Mouse (Mus musculus): ENCODE measurements around the gene Gm5478.
"Not testable (repeated sequence)": the region's sequence is repeated elsewhere in the genome, so short reads cannot be mapped to it uniquely, and the experiment has no call there.

Gene Gm5478

GRCm38 (mm10) chr15:101647280-101647679 is at the start of gene Gm5478:
TSS of gene Gm5478 (minus strand) at chr15:101647380.
- DNase-seq (ENCODE audit: low spot score), result no peak

GRCm38 (mm10) chr15:101694207-101694606 is 47.0 kb upstream of the Gm5478 start, which contains the start of gene Krt6a:
TSS of gene Krt6a (minus strand) at chr15:101694307.
- no peak for DNase-seq (ENCODE audit: low spot score)

GRCm38 (mm10) chr15:101690460-101690859 is 43.3 kb upstream of the Gm5478 start:
- not testable (repeated sequence) for DNase-seq (ENCODE audit: low spot score)

- no peak for DNase-seq (ENCODE audit: low spot score)
These were observed 41.0 kb upstream of the Gm5478 start for GRCm38 (mm10) chr15:101688161-101688560.

- DNase-seq (ENCODE audit: low spot score), result no peak
These were observed 33.0 kb upstream of the Gm5478 start, which contains the start of gene Krt6b for GRCm38 (mm10) chr15:101680187-101680586. TSS of gene Krt6b (minus strand) at chr15:101680287.

- DNase-seq (ENCODE audit: low spot score), result no peak
These were observed 28.8 kb upstream of the Gm5478 start for GRCm38 (mm10) chr15:101675978-101676377.

GRCm38 (mm10) chr15:101652736-101653265 is 5.6 kb upstream of the Gm5478 start:
- no peak for DNase-seq (ENCODE audit: low spot score)

- DNase-seq (ENCODE audit: low spot score), result no peak
These were observed 19.3 kb downstream of the Gm5478 start, which contains the start of gene Gm5414 for GRCm38 (mm10) chr15:101627884-101628283. TSS of gene Gm5414 (minus strand) at chr15:101628188.

- no peak for DNase-seq (ENCODE audit: low spot score)
These were observed 48.1 kb downstream of the Gm5478 start for GRCm38 (mm10) chr15:101599123-101599522.
